Mouse (Mus musculus) midbrain, embryonic 16.5 days (tissue): Measurements from ENCODE around the gene BC048403. TPM values are rescaled to one million over a fixed set of nuclear protein-coding genes. Genes with fewer than 3 reads are reported as not detected.
"Not testable (repeated sequence)": the region's sequence is repeated elsewhere in the genome, so short reads cannot be mapped to it uniquely, and the experiment has no call there.

ENCODE experiments used
- ATAC-seq: fragments of 200-750 bp; cut with Nextera tagmentation; 2 replicates; pipeline ENCODE4 v1.8.0; 2017; ENCODE audit warnings: moderate TSS enrichment
- H3K27ac ChIP-seq: fragments of 300-500 bp; sonication (generic); 2 replicates; pipeline ENCODE4 v1.5.1; 2014; ENCODE audit warnings: mild to moderate bottlenecking, low read length, mixed read lengths
- H3K27me3 ChIP-seq: fragments of 300-500 bp; sonication (generic); 2 replicates; pipeline ENCODE4 v1.6.1; 2014; ENCODE audit warnings: low read depth, low read length, mixed read lengths; ENCODE audit not compliant: control insufficient read depth, insufficient read depth
- H3K36me3 ChIP-seq: fragments of 300-500 bp; sonication (generic); 2 replicates; pipeline ENCODE4 v1.6.1; 2014; ENCODE audit warnings: mild to moderate bottlenecking, low read length, moderate library complexity, mixed read lengths; ENCODE audit not compliant: control insufficient read depth, insufficient read depth
- H3K4me1 ChIP-seq: fragments of 300-500 bp; sonication (generic); 2 replicates; pipeline ENCODE4 v1.6.1; 2014; ENCODE audit warnings: mild to moderate bottlenecking, low read length, mixed read lengths; ENCODE audit not compliant: control insufficient read depth, insufficient read depth
- H3K4me2 ChIP-seq: fragments of 300-500 bp; sonication (generic); 2 replicates; pipeline ENCODE4 v1.6.1; 2014; ENCODE audit warnings: mild to moderate bottlenecking, low read length, mixed read lengths
- H3K4me3 ChIP-seq: fragments of 300-500 bp; sonication (generic); 2 replicates; pipeline ENCODE4 v1.5.1; 2014; ENCODE audit warnings: low read depth, mild to moderate bottlenecking, low read length, moderate library complexity, mixed read lengths
- H3K9ac ChIP-seq: fragments of 300-500 bp; sonication (generic); 2 replicates; pipeline ENCODE4 v1.6.1; 2014; ENCODE audit warnings: low read depth, low read length, mixed read lengths
- H3K9me3 ChIP-seq: fragments of 300-500 bp; sonication (generic); replicated peaks from 2 replicates; pipeline ENCODE4 v1.6.1; 2014; ENCODE audit warnings: mild to moderate bottlenecking, low read length, mixed read lengths; ENCODE audit not compliant: control insufficient read depth, poor library complexity, severe bottlenecking
- WGBS: fragments of 180-500 bp; shearing (Covaris S2); extraction: QIAGEN DNeasy Blood & Tissue Kit; methylation state at CpG from one replicate; pipeline ENCODE4 v1.1.7; 2014; 5-methylcytosine and 5-hydroxymethylcytosine counted together
- polyA plus RNA-seq: library from polyadenylated mRNA; unstranded; fragments of >200 nt; fragmentation: Nextera tagmentation; extraction: Ambion mirVana; gene quantifications from 2 replicates; pipeline ENCODE4 v1.2.1, GENCODE M21; 2015

Gene BC048403
- polyA plus RNA-seq, 1 experiment from 2014 or later: 2.3 TPM

- peak; percentile 97 for ATAC-seq
- no peaks in the 10 kb centered on the region for H3K9me3 ChIP-seq
- H3K27ac ChIP-seq: peak overlapping the region; percentile 88
- H3K4me3 ChIP-seq: no peak overlapping the region
- H3K27me3 ChIP-seq: no peaks in the 10 kb centered on the region
- 22% methylated on average over 10 of the region's 10 CpGs for WGBS
- peak overlapping the region; percentile 23 for H3K4me2 ChIP-seq
- H3K9ac ChIP-seq: no peak overlapping the region
- no peaks in the 10 kb centered on the region for H3K36me3 ChIP-seq
- 0 out of 2 replicates have a peak, but pooled peaks cover 9% of the 10 kb centered on the region for H3K4me1 ChIP-seq
These were observed 25.7 kb downstream of the BC048403 start for GRCm38 (mm10) chr10:121765174-121766057.

- H3K4me3 ChIP-seq, H3K4me2 ChIP-seq: not testable (repeated sequence)
These were observed 27.6 kb downstream of the BC048403 start for GRCm38 (mm10) chr10:121767295-121767694.

DNA sequence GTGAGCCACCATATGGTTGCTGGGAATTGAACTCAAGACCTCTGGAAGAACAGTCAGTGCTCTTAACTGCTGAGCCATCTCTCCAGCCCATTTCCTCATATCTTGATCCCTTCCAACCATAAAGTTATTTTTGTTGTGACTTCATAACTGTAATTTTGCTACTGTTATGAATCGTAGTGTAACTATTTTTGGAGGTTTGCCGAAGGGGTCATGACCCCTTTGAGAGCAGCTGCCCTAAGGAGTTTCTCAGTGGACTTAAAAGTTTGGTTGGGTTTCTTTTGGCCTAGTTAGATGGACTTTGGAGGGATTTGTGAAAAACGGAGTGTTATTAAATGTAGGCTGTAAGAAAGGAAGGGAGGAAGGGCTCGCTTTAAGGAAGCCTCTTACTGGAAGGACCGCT lies 30.0 kb downstream of the BC048403 start:
- no peak overlapping the region for H3K9ac ChIP-seq
- ATAC-seq: no peak
- H3K27me3 ChIP-seq: no peaks in the 10 kb centered on the region
- H3K4me2 ChIP-seq: no peak overlapping the region
- no peak overlapping the region for H3K27ac ChIP-seq
- WGBS: 92% methylated on average over 5 of the region's 5 CpGs
- H3K36me3 ChIP-seq: no peaks in the 10 kb centered on the region
- 0 out of 2 replicates have a peak, but pooled peaks cover 9% of the 10 kb centered on the region for H3K4me1 ChIP-seq
- H3K4me3 ChIP-seq: no peak overlapping the region
- no peaks in the 10 kb centered on the region for H3K9me3 ChIP-seq

More at GRCm38 (mm10) chr10:121767295-121767694, 27.6 kb downstream of the BC048403 start:
- not testable (repeated sequence) for H3K27me3 ChIP-seq, H3K27ac ChIP-seq, H3K9me3 ChIP-seq, H3K36me3 ChIP-seq, ATAC-seq, H3K9ac ChIP-seq, H3K4me1 ChIP-seq
- 82% methylated on average over 3 of the region's 3 CpGs for WGBS

GRCm38 (mm10) chr10:121770624-121771577 lies 31.2 kb downstream of the BC048403 start:
- WGBS: 48% methylated on average over 20 of the region's 20 CpGs
- no peaks in the 10 kb centered on the region for H3K27me3 ChIP-seq
- no peak for ATAC-seq
- no peaks in the 10 kb centered on the region for H3K9me3 ChIP-seq
- H3K36me3 ChIP-seq: no peaks in the 10 kb centered on the region
- H3K27ac ChIP-seq: no peak overlapping the region
- H3K9ac ChIP-seq: no peak overlapping the region
- peaks cover 2% of the 10 kb centered on the region; the same call in 1 of the 2 replicates for H3K4me1 ChIP-seq
- H3K4me3 ChIP-seq: no peak overlapping the region
- H3K4me2 ChIP-seq: no peak overlapping the region; the same call in 1 of the 2 replicates

DNA sequence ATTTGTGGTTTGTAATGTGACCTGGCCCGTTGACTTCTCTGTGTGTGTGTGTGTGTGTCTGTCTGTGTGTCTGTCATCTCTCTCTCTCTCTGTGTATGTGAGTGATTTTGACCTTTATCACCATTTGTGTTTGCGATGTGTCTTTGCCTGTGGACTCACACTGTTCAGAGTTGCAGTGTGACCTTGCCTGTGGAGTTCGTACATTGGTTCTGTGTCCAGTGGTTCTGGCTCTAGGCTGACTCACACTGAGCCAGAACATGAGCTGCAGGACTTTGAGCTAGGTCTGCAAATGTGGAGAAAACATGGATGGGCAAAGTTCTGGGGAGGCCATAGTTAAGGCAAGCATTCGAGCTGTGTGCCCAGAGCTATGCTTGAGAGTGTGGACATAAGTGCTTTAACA lies 34.1 kb downstream of the BC048403 start:
- WGBS: 85% methylated on average over 4 of the region's 4 CpGs
- ATAC-seq: no peak
- no peaks in the 10 kb centered on the region for H3K27me3 ChIP-seq

DNA sequence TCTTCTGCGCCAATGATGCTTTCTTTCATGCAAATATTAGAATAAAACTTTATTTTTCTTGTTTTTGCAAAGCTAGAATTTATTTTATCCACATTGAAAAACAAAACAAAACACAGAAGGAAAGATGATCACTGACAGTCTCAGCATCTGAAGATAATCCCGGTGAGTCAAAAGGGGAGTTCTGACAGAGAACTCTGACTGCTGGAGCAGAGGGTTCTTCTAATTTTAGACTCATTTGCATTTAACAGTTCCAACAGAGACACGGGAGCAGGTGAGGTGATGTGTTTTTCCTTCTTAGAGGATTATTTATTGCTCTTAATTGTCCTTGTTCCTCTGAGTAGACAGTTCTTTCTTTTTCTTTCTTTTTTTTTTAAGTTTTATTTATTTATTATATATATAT lies 36.3 kb downstream of the BC048403 start:
- Histone ChIP-seq H3K9me3 (no peaks in the 10 kb centered on the region), H3K4me1 (no peaks in the 10 kb centered on the region; the same call in 1 of the 2 replicates), H3K27ac (no peak overlapping the region), H3K4me2 (no peak overlapping the region), H3K4me3 (no peak overlapping the region), H3K27me3 (no peaks in the 10 kb centered on the region), H3K36me3 (no peaks in the 10 kb centered on the region), H3K9ac (no peak overlapping the region)
- no peak for ATAC-seq
- 50% methylated on average over 3 of the region's 3 CpGs for WGBS

More for the DNA sequence above, 34.1 kb downstream of the BC048403 start:
- Histone ChIP-seq H3K9me3 (no peaks in the 10 kb centered on the region), H3K36me3 (no peaks in the 10 kb centered on the region), H3K4me3 (no peak overlapping the region), H3K4me1 (no peaks in the 10 kb centered on the region; the same call in 1 of the 2 replicates), H3K9ac (no peak overlapping the region), H3K27ac (no peak overlapping the region), H3K4me2 (no peak overlapping the region)

- 0 out of 2 replicates have a peak, but pooled peaks have one; percentile 38 for ATAC-seq
- Histone ChIP-seq H3K36me3 (peaks cover 32% of the 10 kb centered on the region), H3K9me3 (no peaks in the 10 kb centered on the region), H3K9ac (no peak overlapping the region), H3K4me3 (no peak overlapping the region), H3K27me3 (no peaks in the 10 kb centered on the region), H3K27ac (no peak overlapping the region), H3K4me2 (no peak overlapping the region), H3K4me1 (no peaks in the 10 kb centered on the region)
- 47% methylated on average over 14 of the region's 14 CpGs for WGBS
These were observed 41.4 kb downstream of the BC048403 start for GRCm38 (mm10) chr10:121781159-121781558.

- no peak for ATAC-seq
- Histone ChIP-seq H3K4me1 (peaks cover 8% of the 10 kb centered on the region), H3K36me3 (peaks cover 29% of the 10 kb centered on the region), H3K27ac (no peak overlapping the region), H3K27me3 (no peaks in the 10 kb centered on the region), H3K4me3 (no peak overlapping the region), H3K9me3 (no peaks in the 10 kb centered on the region), H3K9ac (no peak overlapping the region), H3K4me2 (no peak overlapping the region)
- WGBS: 86% methylated on average over 3 of the region's 3 CpGs
These were observed 48.8 kb downstream of the BC048403 start for GRCm38 (mm10) chr10:121788536-121788935.
